Mouse (Mus musculus) stomach, embryonic 16.5 days (tissue): ENCODE measurements at regions not wholly inside any gene's neighbourhood (a gene's known extent, or its start where the extent isn't known, plus 50 kb on each side); places are given as distances from the start of the nearest gene placed in this dataset.

Experiments used
- ATAC-seq: fragments of 200-750 bp; cut with Nextera tagmentation; 2 replicates; pipeline ENCODE4 v1.8.0; 2017; ENCODE audit warnings: moderate number of reproducible peaks, moderate TSS enrichment; ENCODE audit not compliant: insufficient read depth, low FRiP score
- H3K27ac ChIP-seq: fragments of 300-500 bp; sonication (generic); 2 replicates; pipeline ENCODE4 v1.5.1; 2014; ENCODE audit warnings: low read length
- H3K27me3 ChIP-seq: fragments of 300-500 bp; sonication (generic); 2 replicates; pipeline ENCODE4 v1.6.1; 2014; ENCODE audit warnings: low read length, control low read depth, mixed read lengths; ENCODE audit not compliant: control insufficient read depth, insufficient read depth
- H3K36me3 ChIP-seq: fragments of 300-500 bp; sonication (generic); 2 replicates; pipeline ENCODE4 v1.6.1; 2014; ENCODE audit warnings: low read length; ENCODE audit not compliant: control insufficient read depth, insufficient read depth
- H3K4me1 ChIP-seq: fragments of 300-500 bp; sonication (generic); 2 replicates; pipeline ENCODE4 v1.6.1; 2014; ENCODE audit warnings: low read length, control low read depth, mixed read lengths; ENCODE audit not compliant: control insufficient read depth, insufficient read depth
- H3K4me2 ChIP-seq: fragments of 300-500 bp; sonication (generic); 2 replicates; pipeline ENCODE4 v1.6.1; 2014; ENCODE audit warnings: low read depth, low read length, mixed read lengths
- H3K4me3 ChIP-seq: fragments of 300-500 bp; sonication (generic); replicated peaks from 2 replicates; pipeline ENCODE4 v1.5.1; 2014; ENCODE audit warnings: mild to moderate bottlenecking, low read length
- H3K9ac ChIP-seq: fragments of 300-500 bp; sonication (generic); 2 replicates; pipeline ENCODE4 v1.6.1; 2014; ENCODE audit warnings: low read length
- H3K9me3 ChIP-seq: fragments of 300-500 bp; sonication (generic); replicated peaks from 2 replicates; pipeline ENCODE4 v1.6.1; 2016; ENCODE audit warnings: low read length, control low read depth; ENCODE audit not compliant: control insufficient read depth
- WGBS: fragments of 180-500 bp; shearing (Covaris S2); extraction: QIAGEN DNeasy Blood & Tissue Kit; methylation state at CpG from one replicate; pipeline ENCODE4 v1.1.7; 2014; 5-methylcytosine and 5-hydroxymethylcytosine counted together

- 40% methylated on average over 5 of the region's 5 CpGs for WGBS
- H3K27me3 ChIP-seq = no peaks in the 10 kb centered on the region
- H3K27ac ChIP-seq = 0 out of 2 replicates have a peak overlapping the region, but pooled peaks have one; percentile 10
- H3K9ac ChIP-seq = no peak overlapping the region
- no peak overlapping the region for H3K4me2 ChIP-seq
- H3K9me3 ChIP-seq = no peaks in the 10 kb centered on the region
- no peaks in the 10 kb centered on the region for H3K36me3 ChIP-seq
- peak; percentile 78; the same call in 1 of the 2 replicates for ATAC-seq
- H3K4me3 ChIP-seq = no peak overlapping the region
- peaks cover 11% of the 10 kb centered on the region for H3K4me1 ChIP-seq
Measured at GRCm38 (mm10) chr4:95308469-95308895, 248.8 kb upstream of the Fggy start.

- ATAC-seq = no peak
- Histone ChIP-seq H3K4me1 (peaks cover 6% of the 10 kb centered on the region; the same call in 1 of the 2 replicates), H3K4me2 (no peak overlapping the region), H3K4me3 (no peak overlapping the region), H3K9me3 (no peaks in the 10 kb centered on the region), H3K27ac (no peak overlapping the region), H3K27me3 (no peaks in the 10 kb centered on the region), H3K36me3 (no peaks in the 10 kb centered on the region), H3K9ac (no peak overlapping the region)
- WGBS = 49% methylated on average over 6 of the region's 6 CpGs
Measured at GRCm38 (mm10) chr4:95310410-95310809, 246.9 kb upstream of the Fggy start.

GRCm38 (mm10) chr4:95317821-95318290, 239.5 kb upstream of the Fggy start:
- peak overlapping the region; percentile 57 for H3K27ac ChIP-seq
- 0 out of 2 replicates have a peak overlapping the region, but pooled peaks have one; percentile 16 for H3K9ac ChIP-seq
- H3K4me1 ChIP-seq = peaks cover 19% of the 10 kb centered on the region
- no peaks in the 10 kb centered on the region for H3K36me3 ChIP-seq
- no peaks in the 10 kb centered on the region for H3K27me3 ChIP-seq
- H3K4me3 ChIP-seq = no peak overlapping the region
- peak; percentile 74; the same call in 1 of the 2 replicates for ATAC-seq
- H3K9me3 ChIP-seq = no peaks in the 10 kb centered on the region
- 20% methylated on average over 3 of the region's 3 CpGs for WGBS
- no peak overlapping the region for H3K4me2 ChIP-seq

GRCm38 (mm10) chr4:95318561-95318960, 238.7 kb upstream of the Fggy start:
- Histone ChIP-seq H3K4me3 (no peak overlapping the region), H3K27me3 (no peaks in the 10 kb centered on the region), H3K4me2 (0 out of 2 replicates have a peak overlapping the region, but pooled peaks have one; percentile 4), H3K9me3 (no peaks in the 10 kb centered on the region), H3K4me1 (peaks cover 19% of the 10 kb centered on the region), H3K36me3 (no peaks in the 10 kb centered on the region), H3K9ac (no peak overlapping the region), H3K27ac (peak overlapping the region; percentile 57)
- WGBS = 46% methylated on average over 1 of the region's 1 CpGs
- ATAC-seq = no peak

GRCm38 (mm10) chr4:95319036-95319435, 238.3 kb upstream of the Fggy start:
- peak; percentile 22; the same call in 1 of the 2 replicates for ATAC-seq
- no peaks in the 10 kb centered on the region for H3K9me3 ChIP-seq
- H3K27ac ChIP-seq = peak overlapping the region; percentile 57
- H3K4me1 ChIP-seq = peaks cover 19% of the 10 kb centered on the region
- no peaks in the 10 kb centered on the region for H3K27me3 ChIP-seq
- H3K9ac ChIP-seq = no peak overlapping the region
- WGBS = 35% methylated on average over 6 of the region's 6 CpGs
- no peak overlapping the region for H3K4me2 ChIP-seq
- no peak overlapping the region for H3K4me3 ChIP-seq
- no peaks in the 10 kb centered on the region for H3K36me3 ChIP-seq

GRCm38 (mm10) chr4:95325861-95326260, 231.4 kb upstream of the Fggy start:
- Histone ChIP-seq H3K4me1 (no peaks in the 10 kb centered on the region), H3K4me2 (no peak overlapping the region), H3K9ac (no peak overlapping the region), H3K36me3 (no peaks in the 10 kb centered on the region), H3K27ac (no peak overlapping the region), H3K27me3 (no peaks in the 10 kb centered on the region), H3K4me3 (no peak overlapping the region), H3K9me3 (peaks cover 2% of the 10 kb centered on the region; the same call in 1 of the 2 replicates)
- WGBS = 69% methylated on average over 1 of the region's 1 CpGs
- no peak for ATAC-seq

- Histone ChIP-seq H3K36me3 (no peaks in the 10 kb centered on the region), H3K9me3 (no peaks in the 10 kb centered on the region), H3K4me3 (no peak overlapping the region), H3K4me1 (no peaks in the 10 kb centered on the region), H3K9ac (no peak overlapping the region), H3K27me3 (no peaks in the 10 kb centered on the region), H3K27ac (no peak overlapping the region), H3K4me2 (no peak overlapping the region)
- 85% methylated on average over 2 of the region's 2 CpGs for WGBS
- ATAC-seq = no peak
Measured at GRCm38 (mm10) chr4:95339822-95340221, 217.5 kb upstream of the Fggy start.

- ATAC-seq = no peak
- no peak overlapping the region for H3K27ac ChIP-seq
- no peaks in the 10 kb centered on the region for H3K36me3 ChIP-seq
- no peak overlapping the region for H3K9ac ChIP-seq
- H3K4me1 ChIP-seq = no peaks in the 10 kb centered on the region
- no peaks in the 10 kb centered on the region for H3K9me3 ChIP-seq
- no peak overlapping the region for H3K4me2 ChIP-seq
- H3K4me3 ChIP-seq = no peak overlapping the region
- WGBS = 68% methylated on average over 3 of the region's 3 CpGs
- no peaks in the 10 kb centered on the region for H3K27me3 ChIP-seq
Measured at GRCm38 (mm10) chr4:95340926-95341325, 216.4 kb upstream of the Fggy start.

- ATAC-seq = peak; percentile 64; the same call in 1 of the 2 replicates
Measured at GRCm38 (mm10) chr4:95346722-95347197, 210.5 kb upstream of the Fggy start.

More at GRCm38 (mm10) chr4:95346722-95347197, 210.5 kb upstream of the Fggy start:
- 43% methylated on average over 3 of the region's 3 CpGs for WGBS
- Histone ChIP-seq H3K9ac (no peak overlapping the region), H3K4me2 (no peak overlapping the region), H3K27ac (no peak overlapping the region), H3K4me3 (no peak overlapping the region), H3K36me3 (no peaks in the 10 kb centered on the region), H3K4me1 (peaks cover 5% of the 10 kb centered on the region; the same call in 1 of the 2 replicates), H3K9me3 (no peaks in the 10 kb centered on the region), H3K27me3 (no peaks in the 10 kb centered on the region)
